Mouse (Mus musculus) lung, adult 2 months (tissue): ENCODE data around the gene Brd2.

Experiments used
- CTCF ChIP-seq: fragments of 200-500 bp; IDR thresholded peaks from 2 replicates; pipeline ENCODE4 v1.5.1; 2011; ENCODE audit warnings: mild to moderate bottlenecking, low read length, control low read depth; ENCODE audit not compliant: insufficient read depth
- POLR2A ChIP-seq: fragments of 200-500 bp; IDR thresholded peaks from 2 replicates; pipeline ENCODE4 v1.6.1; 2011; ENCODE audit warnings: low read depth, mild to moderate bottlenecking, control low read depth, low read length, borderline replicate concordance; ENCODE audit errors: extremely low read depth

DNA sequence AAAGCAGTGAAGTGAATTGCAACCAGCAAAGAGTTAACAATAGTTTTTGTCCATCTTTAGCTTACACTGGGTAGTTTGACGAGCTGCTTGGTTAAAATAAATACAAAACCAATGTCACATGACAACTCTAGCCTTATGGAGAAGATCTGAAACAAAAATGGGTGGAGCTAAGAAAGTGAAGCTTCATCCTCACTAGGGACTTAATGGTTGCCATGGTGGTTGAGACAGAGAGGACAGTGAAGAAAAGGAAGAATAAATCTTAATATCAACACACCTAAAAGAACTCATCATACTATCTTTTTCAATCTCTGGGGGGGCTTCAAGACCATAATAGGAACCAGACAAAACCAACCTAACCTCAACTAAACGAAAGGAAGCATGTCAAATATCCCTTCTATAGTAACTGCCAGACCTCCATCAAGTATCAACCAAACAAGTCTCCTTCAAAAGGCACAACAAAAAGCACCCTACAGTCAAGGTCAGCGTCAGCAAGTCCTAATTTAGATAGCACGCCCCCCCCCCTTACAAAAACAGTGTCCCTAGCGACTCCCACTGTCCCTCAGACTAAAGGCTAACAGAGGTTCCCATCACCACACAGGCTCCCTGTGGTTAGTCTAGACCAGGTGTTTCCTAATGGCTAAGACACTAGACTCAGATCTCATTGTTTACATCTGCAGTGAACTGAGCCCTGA is 4.9 kb downstream of the Brd2 start:
- TF ChIP-seq CTCF (no peak), POLR2A (no peak)
